Mouse (Mus musculus): ENCODE data around the gene Krtap15.

GRCm38 (mm10) chr16:88786786-88787185 lies 33.2 kb upstream of the Krtap15 start:
- TF ChIP-seq TAL1 (IDR thresholded peaks at IDR 0.05; ENCODE audit: low read length) (no peak), GATA1 (IDR thresholded peaks at IDR 0.05; ENCODE audit: low read length) (no peak)

Measured in erythroblast, embryonic 14.5 days (primary cell).